Mouse (Mus musculus) T-helper 1 cell (primary cell): ENCODE measurements at regions not wholly inside any gene's neighbourhood (a gene's known extent, or its start where the extent isn't known, plus 50 kb on each side); places are given as distances from the start of the nearest gene placed in this dataset.

ENCODE experiments used
- in situ Hi-C: fragments of 300-600 bp; cut with MboI, MseI; formaldehyde crosslinking; loops from one replicate; pipeline ENCODE4 v1.15.1; 2025; ENCODE audit warnings: high pct_unique_total_duplicates

- in situ Hi-C loops = no loop called here
Observed at GRCm38 (mm10) chr5:11983452-11983851, 65.6 kb downstream of the 4933402N22Rik start.

- in situ Hi-C loops = no loop called here
Observed at GRCm38 (mm10) chr5:11989140-11989539, 71.3 kb downstream of the 4933402N22Rik start.

DNA sequence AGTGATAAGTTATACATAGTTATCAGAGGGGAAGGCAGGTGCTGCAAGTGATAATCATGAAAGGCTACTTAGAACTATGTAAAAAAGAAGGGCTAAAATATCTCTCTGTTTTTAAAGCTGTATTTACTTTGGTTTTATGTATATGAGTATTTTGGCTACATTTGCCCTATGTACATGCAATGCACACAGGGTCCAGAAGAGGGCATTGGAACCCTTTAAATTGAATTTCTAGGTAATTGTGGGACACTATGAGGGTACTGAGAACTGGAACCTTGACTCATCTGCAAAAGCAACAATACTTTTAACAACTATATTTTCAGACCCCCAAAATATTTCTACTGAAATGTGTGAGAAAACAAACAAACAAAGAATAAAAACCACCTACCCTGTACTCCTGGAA lies 82.9 kb downstream of the 4933402N22Rik start:
- in situ Hi-C loops = no loop called here

- in situ Hi-C loops = no loop called here
Observed at GRCm38 (mm10) chr5:12006473-12006872, 88.6 kb downstream of the 4933402N22Rik start.

DNA sequence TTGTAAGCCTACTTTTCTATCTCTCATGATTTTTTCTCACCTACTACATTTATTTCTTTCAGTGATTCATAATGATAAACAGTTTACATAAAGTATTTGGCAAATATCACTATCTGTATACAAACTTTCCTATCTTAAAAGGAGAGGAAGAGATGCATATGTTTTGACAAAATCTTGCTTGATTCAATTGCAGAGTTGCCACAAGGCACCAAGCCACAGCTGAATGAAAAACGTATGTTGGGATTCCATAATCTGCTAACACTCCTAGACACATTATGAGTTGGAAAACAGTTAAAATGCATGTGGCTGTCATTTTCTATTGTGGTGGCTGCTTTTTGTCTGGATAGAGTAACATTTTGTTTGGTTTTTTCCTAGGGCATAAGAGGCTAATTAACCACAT lies 98.5 kb downstream of the 4933402N22Rik start:
- in situ Hi-C loops = no loop called here

DNA sequence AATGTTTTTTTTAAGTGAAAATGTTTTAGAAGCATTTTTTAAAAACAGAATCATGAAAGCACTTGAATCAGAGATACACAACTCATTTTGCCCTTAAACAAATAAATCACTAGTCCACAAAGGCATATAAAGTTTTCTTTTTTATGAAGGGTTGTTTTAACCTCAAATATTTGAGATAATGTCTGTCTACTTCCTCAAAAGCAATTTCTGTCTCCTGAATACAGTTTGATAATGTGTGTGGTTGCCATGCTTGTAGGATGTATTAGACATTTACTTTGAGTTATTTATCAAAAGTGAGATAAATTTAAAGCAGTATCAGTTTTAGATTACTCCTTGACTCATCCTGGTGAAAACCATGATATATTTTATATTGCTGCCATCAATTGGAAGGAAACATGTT lies 102.6 kb downstream of the 4933402N22Rik start:
- in situ Hi-C loops = no loop called here

- in situ Hi-C loops = loop anchor here (25.0 kb wide), 1 partner anchor 1612 kb away; no protein-coding TSS in a partner anchor
Observed at GRCm38 (mm10) chr5:12024705-12025383, 107.0 kb downstream of the 4933402N22Rik start.

- in situ Hi-C loops = loop anchor here (25.0 kb wide), 1 partner anchor 1607 kb away; no protein-coding TSS in a partner anchor
Observed at GRCm38 (mm10) chr5:12030002-12030401, 112.2 kb downstream of the 4933402N22Rik start.

GRCm38 (mm10) chr5:12049806-12050205 lies 132.0 kb downstream of the 4933402N22Rik start:
- in situ Hi-C loops = loop anchor here (25.0 kb wide), 1 partner anchor 1587 kb away; no protein-coding TSS in a partner anchor

DNA sequence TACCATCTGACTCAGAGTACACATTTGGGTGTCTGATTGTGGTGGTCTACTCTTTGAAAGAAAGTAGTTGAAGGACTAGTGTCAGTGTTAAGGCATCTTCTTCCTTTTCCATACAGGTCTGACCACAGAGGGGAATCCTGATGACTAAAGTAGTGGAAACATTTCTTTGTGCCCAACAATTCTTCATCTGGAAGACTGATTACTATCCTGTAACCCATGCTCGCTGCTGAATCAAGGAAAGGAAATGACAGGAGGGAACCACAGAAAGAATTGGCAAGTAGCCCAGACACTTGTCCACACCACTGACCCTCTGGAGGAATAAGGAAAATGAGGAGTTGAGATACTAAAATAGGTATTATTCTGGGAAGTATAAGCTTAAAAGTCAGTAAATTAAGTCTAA lies 162.3 kb downstream of the 4933402N22Rik start:
- in situ Hi-C loops = loop anchor here (25.0 kb wide), 1 partner anchor 1693 kb away; no protein-coding TSS in a partner anchor

DNA sequence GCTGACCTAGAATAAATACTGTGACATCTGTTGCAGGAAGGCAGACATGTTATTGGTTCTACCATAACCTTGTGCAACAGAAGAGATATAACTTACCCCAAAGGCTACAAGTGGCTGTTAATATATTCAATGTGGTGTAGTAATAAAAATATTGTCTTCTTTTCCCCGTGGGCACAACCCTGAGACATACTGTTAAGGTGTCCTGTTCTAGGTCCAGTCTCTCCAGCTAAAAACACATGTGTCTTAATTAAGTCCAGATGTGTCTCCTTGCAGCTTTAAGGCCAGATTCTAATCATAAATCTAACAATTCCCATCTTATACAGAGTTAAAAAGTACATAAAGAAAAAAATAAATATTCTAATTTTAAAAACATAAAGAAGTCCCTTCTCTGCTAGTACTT lies 175.8 kb downstream of the 4933402N22Rik start:
- in situ Hi-C loops = loop anchor here (25.0 kb wide), 1 partner anchor 1706 kb away; no protein-coding TSS in a partner anchor

- in situ Hi-C loops = no loop called here
Observed at GRCm38 (mm10) chr5:12116587-12117354, 198.9 kb downstream of the 4933402N22Rik start.

- in situ Hi-C loops = no loop called here
Observed at GRCm38 (mm10) chr5:12124935-12125334, 207.1 kb downstream of the 4933402N22Rik start.

DNA sequence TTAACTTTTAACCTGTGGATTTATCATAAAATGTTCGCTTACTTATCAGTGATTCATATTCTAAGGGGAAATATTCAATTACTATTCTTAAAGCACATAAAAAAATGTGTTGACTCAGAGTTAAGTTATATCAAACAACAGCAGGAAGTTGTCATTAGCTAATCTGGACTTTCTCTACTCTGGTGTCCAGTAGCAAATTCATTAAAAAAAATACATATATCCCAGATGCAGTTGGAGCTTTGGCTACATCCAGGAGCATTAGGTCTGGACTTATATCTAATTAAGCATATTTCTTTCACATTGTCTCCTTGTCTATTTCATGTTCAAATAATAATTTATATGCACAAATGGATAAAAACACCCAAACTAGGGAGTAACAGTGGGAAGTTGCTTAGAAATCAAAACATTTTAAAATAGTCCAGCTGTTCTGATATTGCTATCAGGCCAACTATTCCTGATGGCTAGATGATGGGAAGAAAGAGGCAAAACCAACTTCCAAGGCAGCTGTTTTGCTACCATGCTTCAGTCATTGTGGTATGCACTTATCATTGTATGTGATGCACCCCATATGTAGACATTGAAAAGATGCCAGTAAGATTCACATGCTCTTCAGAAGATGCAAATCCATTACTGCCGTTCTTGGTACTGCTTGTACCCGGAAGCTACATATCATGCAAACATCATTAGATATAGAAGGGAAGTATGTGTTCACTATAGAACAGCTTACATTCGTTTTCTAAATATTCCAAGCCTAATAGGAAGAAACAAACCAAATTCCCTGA lies 209.8 kb downstream of the 4933402N22Rik start:
- in situ Hi-C loops = no loop called here

DNA sequence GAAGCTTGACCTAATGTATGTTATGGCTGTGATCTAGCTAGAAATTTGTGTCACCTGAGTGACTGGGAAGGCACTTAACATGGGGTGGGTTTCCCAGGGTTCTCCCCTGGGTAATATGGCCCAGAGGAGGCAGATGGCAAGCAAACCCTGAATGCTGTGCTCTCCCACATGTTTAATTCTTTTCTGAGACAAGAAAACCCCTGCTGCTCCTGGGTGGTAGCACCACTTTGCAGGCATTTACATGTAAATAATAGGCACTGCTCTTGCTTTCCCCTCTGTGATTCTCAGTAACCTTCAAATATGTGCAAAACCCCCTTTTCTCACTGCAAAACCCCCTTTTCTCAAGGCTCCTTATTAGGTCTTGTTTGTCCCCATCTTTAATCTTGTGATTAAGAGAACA lies 221.1 kb downstream of the 4933402N22Rik start:
- in situ Hi-C loops = no loop called here

DNA sequence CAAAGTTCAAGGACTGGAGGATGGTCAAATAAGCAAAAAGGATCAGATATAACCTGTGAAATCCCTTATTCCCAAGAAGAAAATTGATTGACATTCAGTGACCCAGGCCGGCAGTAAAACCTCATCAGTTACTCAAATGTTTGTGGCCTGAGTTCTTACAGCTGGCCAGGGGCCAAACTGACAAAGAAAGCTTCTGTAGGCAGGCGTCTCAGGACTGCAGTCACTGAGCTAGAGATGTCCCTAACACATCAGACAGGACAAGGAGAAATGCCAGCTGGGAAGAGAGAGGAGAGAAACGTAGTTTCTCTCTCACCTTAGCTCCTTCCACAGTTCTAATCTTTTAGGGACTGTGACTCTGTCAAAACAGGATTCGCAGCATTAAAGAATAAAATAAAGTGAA lies 229.9 kb upstream of the Sema3d start:
- in situ Hi-C loops = no loop called here

DNA sequence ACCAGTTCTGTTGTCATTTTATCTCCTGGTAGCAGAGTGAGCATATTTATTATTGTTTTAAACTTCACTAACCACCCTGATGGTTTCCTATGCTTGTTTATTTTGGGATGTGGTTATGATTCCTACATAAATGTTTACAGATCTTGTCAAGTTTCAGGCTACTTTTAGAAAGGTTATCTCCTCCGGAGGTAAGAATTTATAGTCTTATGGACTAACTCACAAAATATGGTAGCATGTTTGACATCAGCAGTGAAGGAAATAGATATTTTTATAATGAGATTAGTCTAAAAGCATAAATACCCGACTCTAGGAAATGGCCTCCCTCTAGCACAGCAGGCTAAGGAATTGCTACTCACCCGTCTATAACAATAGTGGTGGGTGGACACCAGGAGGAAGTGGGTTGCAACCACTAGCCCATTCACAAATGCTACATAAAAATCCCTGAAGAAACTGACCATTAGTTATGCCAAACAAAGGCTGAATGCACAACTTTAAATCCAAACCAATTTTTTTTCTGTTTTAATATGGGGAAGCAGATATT lies 228.6 kb upstream of the Sema3d start:
- in situ Hi-C loops = no loop called here

DNA sequence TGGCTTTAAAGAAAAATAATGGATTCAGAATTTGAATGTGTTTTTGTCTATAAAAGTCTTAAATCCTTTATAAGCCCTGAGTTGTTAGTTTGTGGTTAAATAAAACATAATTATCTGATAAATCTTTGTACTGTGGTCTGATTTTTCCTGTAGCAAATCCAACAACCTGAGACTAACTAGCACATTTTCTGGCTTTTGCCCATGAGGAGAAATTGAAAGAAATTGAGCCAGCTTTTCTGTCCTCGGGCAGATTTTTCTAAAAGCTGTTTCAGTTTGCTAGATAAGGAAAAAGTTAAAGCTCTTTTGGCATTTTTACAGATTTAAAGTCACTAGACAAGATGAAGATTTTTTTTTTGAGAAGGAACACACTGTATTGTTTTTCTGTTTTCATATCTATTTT lies 191.5 kb upstream of the Sema3d start:
- in situ Hi-C loops = no loop called here

GRCm38 (mm10) chr5:12207452-12207851 lies 175.7 kb upstream of the Sema3d start:
- in situ Hi-C loops = no loop called here

- in situ Hi-C loops = no loop called here
Observed at GRCm38 (mm10) chr5:12209631-12210030, 173.6 kb upstream of the Sema3d start.

GRCm38 (mm10) chr5:12213448-12213847 lies 169.7 kb upstream of the Sema3d start:
- in situ Hi-C loops = no loop called here
